Mouse (Mus musculus) heart, adult 9 months (tissue): ENCODE data around the gene Gsap.
A peak's percentile ranks its signal among the peaks of the same experiment; 100 is the strongest.
"Not testable (repeated sequence)": the region's sequence is repeated elsewhere in the genome, so short reads cannot be mapped to it uniquely, and the experiment has no call there.

Experiments
- DNase-seq, 2 experiments: peaks; one replicate each; pipeline ENCODE4 v3.0.0; 2022; ENCODE audit warnings: low spot score in 2 of 2

Gene Gsap

GRCm38 (mm10) chr5:21179496-21179895 lies 6.6 kb upstream of the Gsap start:
- no peak for DNase-seq

GRCm38 (mm10) chr5:21183046-21183445 lies 3.0 kb upstream of the Gsap start:
- not testable (repeated sequence) for DNase-seq

- no peak for DNase-seq
Measured at GRCm38 (mm10) chr5:21186821-21187220, 766 bp downstream of the Gsap start.

- DNase-seq: peak in 1 of 2 experiments; percentile 22
Measured at GRCm38 (mm10) chr5:21188435-21188834, 2.4 kb downstream of the Gsap start.

GRCm38 (mm10) chr5:21189036-21189435 lies 3.0 kb downstream of the Gsap start:
- peak in 1 of 2 experiments; percentile 12 for DNase-seq

- DNase-seq: no peak
Measured at GRCm38 (mm10) chr5:21189460-21189859, 3.4 kb downstream of the Gsap start.

- no peak for DNase-seq
Measured at GRCm38 (mm10) chr5:21203504-21203903, 17.4 kb downstream of the Gsap start.

- DNase-seq: no peak
Measured at GRCm38 (mm10) chr5:21204157-21204556, 18.1 kb downstream of the Gsap start.

- DNase-seq: peak in 1 of 2 experiments; percentile 6
Measured at GRCm38 (mm10) chr5:21206014-21206413, 20.0 kb downstream of the Gsap start.

- DNase-seq: no peak
Measured at GRCm38 (mm10) chr5:21211406-21211805, 25.4 kb downstream of the Gsap start.

- DNase-seq: no peak
Measured at GRCm38 (mm10) chr5:21212933-21213332, 26.9 kb downstream of the Gsap start.

GRCm38 (mm10) chr5:21213801-21214200 lies 27.7 kb downstream of the Gsap start:
- DNase-seq: no peak

- no peak for DNase-seq
Measured at GRCm38 (mm10) chr5:21217453-21218294, 31.6 kb downstream of the Gsap start.

- no peak for DNase-seq
Measured at GRCm38 (mm10) chr5:21232876-21233275, 46.8 kb downstream of the Gsap start.

GRCm38 (mm10) chr5:21244575-21244974 lies 58.5 kb downstream of the Gsap start:
- no peak for DNase-seq

- DNase-seq: no peak
Measured at GRCm38 (mm10) chr5:21245241-21245640, 59.2 kb downstream of the Gsap start.

GRCm38 (mm10) chr5:21246794-21247193 lies 60.7 kb downstream of the Gsap start:
- DNase-seq: no peak

- no peak for DNase-seq
Measured at GRCm38 (mm10) chr5:21247916-21248315, 61.9 kb downstream of the Gsap start.

GRCm38 (mm10) chr5:21248834-21249233 lies 62.8 kb downstream of the Gsap start:
- DNase-seq: no peak

- no peak for DNase-seq
Measured at GRCm38 (mm10) chr5:21254731-21255525, 68.9 kb downstream of the Gsap start.

GRCm38 (mm10) chr5:21255551-21256132 lies 69.6 kb downstream of the Gsap start:
- no peak for DNase-seq

GRCm38 (mm10) chr5:21257126-21257525 lies 71.1 kb downstream of the Gsap start:
- no peak for DNase-seq
